Mouse (Mus musculus) splenic B cell, adult 2 months (primary cell): ENCODE measurements around the gene Ap1g1.

ENCODE experiments used
- DNase-seq: peaks from one replicate; pipeline ENCODE4 v3.0.0-alpha.2; 2011; ENCODE audit warnings: low read depth, low spot score
- H3K27me3 ChIP-seq: 2 replicates; pipeline ENCODE4 v1.6.1; 2012; ENCODE audit warnings: mild to moderate bottlenecking, low read length, moderate library complexity, mixed read lengths; ENCODE audit not compliant: control insufficient read depth, poor library complexity, insufficient read depth, severe bottlenecking
- H3K36me3 ChIP-seq: 2 replicates; pipeline ENCODE4 v1.6.1; 2012; ENCODE audit warnings: mild to moderate bottlenecking, low read length, moderate library complexity, mixed read lengths; ENCODE audit not compliant: control insufficient read depth, poor library complexity, insufficient read depth, severe bottlenecking

Ap1g1 gene

DNA sequence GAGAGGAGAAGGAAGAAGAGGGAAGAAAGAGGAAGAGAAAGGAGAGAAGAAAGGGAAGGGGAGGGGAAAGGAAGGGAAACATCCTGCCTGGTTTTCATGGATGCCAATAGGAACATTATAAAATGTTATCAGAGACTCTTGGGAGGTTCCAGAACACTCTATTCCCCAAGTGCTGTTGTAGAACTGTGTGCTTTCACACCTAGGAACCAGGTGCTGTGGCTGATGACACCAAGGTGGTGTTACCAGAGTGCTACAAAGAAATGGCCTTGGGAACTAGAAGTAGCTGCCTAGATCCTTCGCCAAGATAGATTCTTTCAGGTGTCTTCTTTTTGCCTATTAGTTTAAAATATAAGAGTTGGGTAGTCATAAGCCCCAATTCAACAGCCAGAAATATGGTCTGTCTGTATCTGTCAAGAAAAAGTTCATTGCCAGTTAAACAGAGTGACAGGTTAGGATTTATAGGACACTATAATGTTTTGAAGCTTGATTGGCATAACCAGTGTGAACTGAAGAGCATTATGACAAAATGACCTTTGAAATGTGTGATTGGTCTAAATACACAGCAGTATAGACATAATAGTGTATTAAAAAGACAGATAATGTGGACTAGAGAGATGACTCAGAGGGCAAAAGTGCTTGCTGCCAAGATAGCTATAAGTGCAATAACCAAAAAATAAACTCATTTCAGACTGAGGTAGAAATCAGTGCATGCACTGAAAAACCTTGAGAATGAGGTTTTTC is 126.7 kb downstream of the Ap1g1 start:
- Histone ChIP-seq H3K27me3 (no peaks in the 10 kb centered on the region), H3K36me3 (no peaks in the 10 kb centered on the region)
- no peak for DNase-seq

DNA sequence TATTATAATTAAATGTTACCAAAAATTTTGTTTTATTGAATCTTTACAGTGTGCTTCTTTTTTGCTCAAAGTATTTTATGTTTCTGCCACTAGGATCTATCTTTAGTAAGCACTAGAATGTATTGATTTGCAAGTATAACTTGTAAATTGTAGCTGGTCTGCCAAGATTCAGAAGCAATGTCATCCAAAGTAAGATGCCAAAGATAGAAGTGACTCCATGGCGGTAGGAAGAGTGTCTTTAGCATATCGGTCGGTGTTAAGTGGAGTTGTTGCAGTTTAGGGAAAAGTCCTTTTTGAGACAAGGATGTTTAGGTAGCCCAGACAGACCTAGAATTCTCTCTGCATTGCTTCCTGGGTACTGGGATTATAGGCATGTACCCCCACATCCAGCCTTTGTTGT is 128.6 kb downstream of the Ap1g1 start:
- no peaks in the 10 kb centered on the region for H3K36me3 ChIP-seq
- no peak for DNase-seq
- no peaks in the 10 kb centered on the region for H3K27me3 ChIP-seq

DNA sequence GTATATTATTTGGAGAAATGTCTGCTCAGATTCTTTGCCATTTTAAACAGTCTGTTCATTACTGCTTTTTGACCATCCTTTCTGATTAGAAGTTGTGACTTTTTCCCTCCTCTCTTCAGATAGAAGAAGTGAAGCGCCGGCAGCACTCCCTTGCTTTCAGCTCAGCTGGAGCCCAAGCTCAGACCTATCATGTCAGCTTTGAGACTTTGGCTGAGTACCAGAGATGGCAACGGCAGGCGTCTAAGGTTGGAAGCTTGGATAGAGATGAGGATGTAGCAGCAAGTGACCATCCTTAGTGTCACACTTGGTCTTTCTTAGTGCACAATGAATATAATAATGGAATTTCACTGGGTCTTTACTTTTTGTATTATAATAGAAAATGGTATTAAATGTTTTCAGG is 129.0 kb downstream of the Ap1g1 start:
- no peak for DNase-seq
- H3K36me3 ChIP-seq = no peaks in the 10 kb centered on the region
- no peaks in the 10 kb centered on the region for H3K27me3 ChIP-seq
